Mouse (Mus musculus): ENCODE measurements around the gene Dtx4. TPM values are rescaled to one million over a fixed set of nuclear protein-coding genes. Genes with fewer than 3 reads are reported as not detected.
A peak's percentile ranks its signal among the peaks of the same experiment; 100 is the strongest.

Gene Dtx4
- polyA plus RNA-seq, 1 experiment from 2014 or later = 5.6 TPM

DNA sequence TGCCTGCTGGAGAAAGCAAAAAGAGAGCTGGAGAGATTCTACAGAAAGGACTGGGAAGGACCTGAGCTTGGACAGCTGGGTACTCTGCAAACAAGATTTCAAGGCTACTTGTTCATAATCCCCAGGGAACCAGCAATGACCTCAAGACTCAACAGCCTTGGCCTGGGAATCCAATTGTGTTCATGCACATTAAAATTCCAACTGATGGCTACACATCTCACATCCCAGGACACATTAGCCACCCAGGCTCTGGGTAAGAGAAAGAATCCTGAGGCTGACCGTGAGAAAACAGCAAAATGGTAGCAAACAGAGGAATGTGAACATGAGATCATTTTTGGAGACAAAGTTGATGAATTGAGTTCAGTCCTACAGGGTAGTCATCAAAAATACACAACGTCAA, 5.0 kb downstream of the Dtx4 start:
- H3K9me3 ChIP-seq (replicated peaks; ENCODE audit: low read length) = no peaks in the 10 kb centered on the region
- no peak overlapping the region for H3K4me2 ChIP-seq (ENCODE audit: low read length)
- WGBS = 91% methylated on average over 2 of the region's 2 CpGs
- peaks cover 9% of the 10 kb centered on the region for H3K4me1 ChIP-seq (replicated peaks; ENCODE audit: insufficient read depth, low read length)
- no peak overlapping the region for H3K4me3 ChIP-seq (replicated peaks; ENCODE audit: low read depth, low read length)
- DNase-seq (ENCODE audit: low spot score) (no peak), ATAC-seq (replicated peaks; ENCODE audit: low FRiP score, low read depth) (no peak)
- no peaks in the 10 kb centered on the region for H3K27me3 ChIP-seq (ENCODE audit: insufficient read depth, low read length)
- 0 out of 2 replicates have a peak, but pooled peaks cover 3% of the 10 kb centered on the region for H3K36me3 ChIP-seq (ENCODE audit: insufficient read depth, low read length)
- H3K9ac ChIP-seq (ENCODE audit: low read depth, low read length) = no peak overlapping the region
- no peak overlapping the region for H3K27ac ChIP-seq
- TF ChIP-seq CTCF (IDR thresholded peaks at IDR 0.05; ENCODE audit: low read depth) = no peak

- ATAC-seq (replicated peaks; ENCODE audit: low FRiP score, low read depth) (no peak), DNase-seq (ENCODE audit: low spot score) (no peak)
- Histone ChIP-seq H3K27ac (no peak overlapping the region), H3K36me3 (ENCODE audit: insufficient read depth, low read length) (0 out of 2 replicates have a peak, but pooled peaks cover 3% of the 10 kb centered on the region), H3K9ac (ENCODE audit: low read depth, low read length) (no peak overlapping the region), H3K4me1 (replicated peaks; ENCODE audit: insufficient read depth, low read length) (0 out of 2 replicates have a peak, but pooled peaks cover 4% of the 10 kb centered on the region), H3K9me3 (replicated peaks; ENCODE audit: low read length) (no peaks in the 10 kb centered on the region), H3K4me2 (ENCODE audit: low read length) (no peak overlapping the region), H3K4me3 (replicated peaks; ENCODE audit: low read depth, low read length) (no peak overlapping the region), H3K27me3 (ENCODE audit: insufficient read depth, low read length) (no peaks in the 10 kb centered on the region)
- no peak for TF ChIP-seq CTCF (IDR thresholded peaks at IDR 0.05; ENCODE audit: low read depth)
- 74% methylated on average over 3 of the region's 3 CpGs for WGBS
Measured at GRCm38 (mm10) chr19:12494972-12495535, 6.2 kb downstream of the Dtx4 start.

DNA sequence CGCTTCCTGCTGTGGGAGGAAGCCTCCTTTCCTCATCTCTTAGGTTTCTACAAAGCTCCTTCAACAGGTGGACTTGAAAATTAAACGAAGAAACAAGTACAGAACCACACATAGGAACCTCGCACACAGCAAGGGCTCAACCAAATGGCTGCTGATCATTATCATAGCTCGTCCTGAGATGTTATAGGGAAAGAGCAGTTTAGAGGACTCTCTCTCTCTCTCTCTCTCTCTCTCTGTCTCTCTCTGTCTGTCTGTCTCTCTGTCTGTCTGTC, 7.1 kb downstream of the Dtx4 start:
- H3K4me3 ChIP-seq (replicated peaks; ENCODE audit: low read depth, low read length) = no peak overlapping the region
- no peak overlapping the region for H3K27ac ChIP-seq
- no peak overlapping the region for H3K4me2 ChIP-seq (ENCODE audit: low read length)
- H3K9me3 ChIP-seq (replicated peaks; ENCODE audit: low read length) = no peaks in the 10 kb centered on the region
- no peak for TF ChIP-seq CTCF (IDR thresholded peaks at IDR 0.05; ENCODE audit: low read depth)
- 71% methylated on average over 4 of the region's 4 CpGs for WGBS
- ATAC-seq (replicated peaks; ENCODE audit: low FRiP score, low read depth) (no peak), DNase-seq (ENCODE audit: low spot score) (no peak)
- H3K4me1 ChIP-seq (replicated peaks; ENCODE audit: insufficient read depth, low read length) = 0 out of 2 replicates have a peak, but pooled peaks cover 4% of the 10 kb centered on the region
- no peaks in the 10 kb centered on the region for H3K27me3 ChIP-seq (ENCODE audit: insufficient read depth, low read length)
- no peak overlapping the region for H3K9ac ChIP-seq (ENCODE audit: low read depth, low read length)
- H3K36me3 ChIP-seq (ENCODE audit: insufficient read depth, low read length) = 0 out of 2 replicates have a peak, but pooled peaks cover 3% of the 10 kb centered on the region

DNA sequence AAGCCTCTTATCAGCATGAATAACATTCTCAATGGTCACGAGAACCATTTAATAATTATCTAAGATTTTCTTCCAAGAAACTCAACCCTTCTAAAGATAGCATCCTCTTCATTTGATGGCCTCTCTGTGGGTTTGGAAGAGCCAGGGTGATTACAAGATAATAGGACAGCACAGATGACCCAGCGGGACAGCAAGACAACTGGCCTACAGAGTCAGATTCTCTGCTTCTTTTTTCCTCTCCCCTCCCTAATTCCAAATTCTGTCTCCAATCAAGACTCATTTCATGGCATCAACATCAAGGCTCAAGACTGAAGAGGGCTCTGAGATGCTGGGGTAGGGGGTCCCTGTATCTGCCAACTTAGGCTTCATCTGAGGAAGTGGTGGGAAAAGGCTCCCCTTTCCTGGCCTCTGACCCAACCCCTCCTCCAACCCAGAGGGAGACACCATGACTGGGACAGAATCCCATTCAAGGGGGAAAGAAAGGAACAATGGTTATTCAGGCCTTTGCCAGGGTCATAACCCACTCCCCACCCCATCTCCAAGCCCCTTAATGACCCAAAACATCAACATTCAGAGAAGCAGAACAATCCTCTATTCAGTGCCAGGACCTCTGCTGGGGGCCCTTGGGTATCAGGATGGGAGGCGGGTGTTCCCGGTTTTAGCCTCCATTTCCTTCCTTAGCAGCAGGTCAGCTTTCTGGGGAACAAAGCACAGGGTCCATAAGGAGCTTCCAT, 7.6 kb downstream of the Dtx4 start:
- Histone ChIP-seq H3K9ac (ENCODE audit: low read depth, low read length) (no peak overlapping the region), H3K27me3 (ENCODE audit: insufficient read depth, low read length) (no peaks in the 10 kb centered on the region), H3K4me3 (replicated peaks; ENCODE audit: low read depth, low read length) (no peak overlapping the region), H3K27ac (no peak overlapping the region), H3K4me2 (ENCODE audit: low read length) (no peak overlapping the region), H3K36me3 (ENCODE audit: insufficient read depth, low read length) (0 out of 2 replicates have a peak, but pooled peaks cover 3% of the 10 kb centered on the region), H3K4me1 (replicated peaks; ENCODE audit: insufficient read depth, low read length) (peaks cover 9% of the 10 kb centered on the region; the same call in 1 of the 2 replicates), H3K9me3 (replicated peaks; ENCODE audit: low read length) (no peaks in the 10 kb centered on the region)
- ATAC-seq (replicated peaks; ENCODE audit: low FRiP score, low read depth) = no peak
- 64% methylated on average over 4 of the region's 4 CpGs for WGBS
- DNase-seq (ENCODE audit: low spot score) = no peak
- no peak for TF ChIP-seq CTCF (IDR thresholded peaks at IDR 0.05; ENCODE audit: low read depth)

DNA sequence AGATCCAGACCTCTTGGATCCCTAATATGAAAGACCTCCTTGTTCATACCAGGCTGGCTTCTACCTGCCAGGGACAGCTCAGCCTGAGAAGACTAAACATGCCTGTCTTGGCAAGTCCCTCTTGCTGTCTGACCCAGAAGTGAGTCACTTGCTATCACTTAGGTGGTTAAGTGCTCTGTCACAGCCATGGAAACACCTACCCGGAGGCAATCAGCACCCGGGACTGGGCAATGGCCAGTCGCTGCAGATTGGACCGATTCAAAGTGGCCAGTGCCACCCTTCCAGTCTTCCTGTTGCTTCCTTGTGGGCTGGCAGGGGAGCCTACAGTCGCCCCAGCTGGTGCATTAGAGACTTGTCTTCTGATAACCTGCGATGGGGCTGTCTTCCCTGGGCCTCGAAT, 9.6 kb downstream of the Dtx4 start:
- no peak overlapping the region for H3K27ac ChIP-seq
- TF ChIP-seq CTCF (IDR thresholded peaks at IDR 0.05; ENCODE audit: low read depth) = no peak
- H3K9ac ChIP-seq (ENCODE audit: low read depth, low read length) = no peak overlapping the region
- 95% methylated on average over 7 of the region's 7 CpGs for WGBS
- no peak overlapping the region for H3K4me3 ChIP-seq (replicated peaks; ENCODE audit: low read depth, low read length)
- H3K27me3 ChIP-seq (ENCODE audit: insufficient read depth, low read length) = no peaks in the 10 kb centered on the region
- peaks cover 27% of the 10 kb centered on the region for H3K4me1 ChIP-seq (replicated peaks; ENCODE audit: insufficient read depth, low read length)
- no peak for DNase-seq (ENCODE audit: low spot score)
- no peak for ATAC-seq (replicated peaks; ENCODE audit: low FRiP score, low read depth)
- no peaks in the 10 kb centered on the region for H3K9me3 ChIP-seq (replicated peaks; ENCODE audit: low read length)
- 0 out of 2 replicates have a peak, but pooled peaks cover 3% of the 10 kb centered on the region for H3K36me3 ChIP-seq (ENCODE audit: insufficient read depth, low read length)
- no peak overlapping the region for H3K4me2 ChIP-seq (ENCODE audit: low read length)

- Histone ChIP-seq H3K27ac (peak overlapping the region; percentile 88), H3K9ac (ENCODE audit: low read depth, low read length) (no peak overlapping the region), H3K27me3 (ENCODE audit: insufficient read depth, low read length) (no peaks in the 10 kb centered on the region), H3K36me3 (ENCODE audit: insufficient read depth, low read length) (0 out of 2 replicates have a peak, but pooled peaks cover 3% of the 10 kb centered on the region), H3K4me3 (replicated peaks; ENCODE audit: low read depth, low read length) (no peak overlapping the region), H3K4me2 (ENCODE audit: low read length) (no peak overlapping the region), H3K4me1 (replicated peaks; ENCODE audit: insufficient read depth, low read length) (peaks cover 28% of the 10 kb centered on the region), H3K9me3 (replicated peaks; ENCODE audit: low read length) (no peaks in the 10 kb centered on the region)
- 80% methylated on average over 11 of the region's 11 CpGs for WGBS
- DNase-seq (ENCODE audit: low spot score) (no peak), ATAC-seq (replicated peaks; ENCODE audit: low FRiP score, low read depth) (no peak)
- no peak for TF ChIP-seq CTCF (IDR thresholded peaks at IDR 0.05; ENCODE audit: low read depth)
Measured at GRCm38 (mm10) chr19:12489675-12490570, 11.3 kb downstream of the Dtx4 start.

Measured in kidney, postnatal 0 days (tissue).